Mouse (Mus musculus): ENCODE results near the gene Paqr5. TPM values are rescaled to one million over a fixed set of nuclear protein-coding genes. Genes with fewer than 3 reads are reported as not detected.

The Paqr5 gene
- polyA plus RNA-seq (2012): not detected in 2 replicates

GRCm38 (mm10) chr9:62026600-62026999 is at the start of gene Paqr5:
TSS of gene Paqr5 (minus strand) at chr9:62026856.
- no peak for TF ChIP-seq GATA1 (IDR thresholded peaks at IDR 0.05; ENCODE audit: low read length)

- TF ChIP-seq GATA1 (IDR thresholded peaks at IDR 0.05; ENCODE audit: low read length): no peak
Observed at GRCm38 (mm10) chr9:62062234-62062633, 35.6 kb upstream of the Paqr5 start.

GRCm38 (mm10) chr9:62060431-62060830 is 33.8 kb upstream of the Paqr5 start:
- TF ChIP-seq GATA1 (IDR thresholded peaks at IDR 0.05; ENCODE audit: low read length): no peak

- no peak for TF ChIP-seq GATA1 (IDR thresholded peaks at IDR 0.05; ENCODE audit: low read length)
Observed at GRCm38 (mm10) chr9:62059941-62060340, 33.3 kb upstream of the Paqr5 start.

GRCm38 (mm10) chr9:62057881-62058506 is 31.3 kb upstream of the Paqr5 start:
- TF ChIP-seq GATA1 (IDR thresholded peaks at IDR 0.05; ENCODE audit: low read length): no peak

- no peak for TF ChIP-seq GATA1 (IDR thresholded peaks at IDR 0.05; ENCODE audit: low read length)
Observed at GRCm38 (mm10) chr9:62056206-62056605, 29.6 kb upstream of the Paqr5 start.

GRCm38 (mm10) chr9:62050801-62051200 is 24.1 kb upstream of the Paqr5 start:
- no peak for TF ChIP-seq GATA1 (IDR thresholded peaks at IDR 0.05; ENCODE audit: low read length)

- TF ChIP-seq GATA1 (IDR thresholded peaks at IDR 0.05; ENCODE audit: low read length): no peak
Observed at GRCm38 (mm10) chr9:62049166-62049565, 22.5 kb upstream of the Paqr5 start.

- TF ChIP-seq GATA1 (IDR thresholded peaks at IDR 0.05; ENCODE audit: low read length): no peak
Observed at GRCm38 (mm10) chr9:62042167-62042566, 15.5 kb upstream of the Paqr5 start.

- TF ChIP-seq GATA1 (IDR thresholded peaks at IDR 0.05; ENCODE audit: low read length): no peak
Observed at GRCm38 (mm10) chr9:62040008-62040608, 13.5 kb upstream of the Paqr5 start.

- no peak for TF ChIP-seq GATA1 (IDR thresholded peaks at IDR 0.05; ENCODE audit: low read length)
Observed at GRCm38 (mm10) chr9:62035806-62036205, 9.2 kb upstream of the Paqr5 start.

- TF ChIP-seq GATA1 (IDR thresholded peaks at IDR 0.05; ENCODE audit: low read length): no peak
Observed at GRCm38 (mm10) chr9:62032206-62032605, 5.5 kb upstream of the Paqr5 start.

- no peak for TF ChIP-seq GATA1 (IDR thresholded peaks at IDR 0.05; ENCODE audit: low read length)
Observed at GRCm38 (mm10) chr9:62028072-62028471, 1.4 kb upstream of the Paqr5 start.

GRCm38 (mm10) chr9:62025056-62025455 is 1.6 kb downstream of the Paqr5 start:
- no peak for TF ChIP-seq GATA1 (IDR thresholded peaks at IDR 0.05; ENCODE audit: low read length)

- TF ChIP-seq GATA1 (IDR thresholded peaks at IDR 0.05; ENCODE audit: low read length): no peak
Observed at GRCm38 (mm10) chr9:62023879-62024278, 2.8 kb downstream of the Paqr5 start.

GRCm38 (mm10) chr9:62022961-62023680 is 3.5 kb downstream of the Paqr5 start:
- TF ChIP-seq GATA1 (IDR thresholded peaks at IDR 0.05; ENCODE audit: low read length): no peak

Data from G1E-ER4 (cell line).